Mouse (Mus musculus) CD4-positive, CD25-positive, alpha-beta regulatory T cell, adult 4 months (primary cell): ENCODE measurements around the gene Lrmda. TPM values are rescaled to one million over a fixed set of nuclear protein-coding genes. Genes with fewer than 3 reads are reported as not detected.

Experiments used
- ATAC-seq: one replicate; pipeline ENCODE4 v1.8.0; 2017
- polyA plus RNA-seq, 2 experiments: library from polyadenylated mRNA; unstranded; fragments of 100-300 nt; shearing (Covaris generic); gene quantifications; one replicate each; pipeline ENCODE4 v1.2.1; 2017

Lrmda gene
- polyA plus RNA-seq, 2 experiments from 2014 or later: not detected

DNA sequence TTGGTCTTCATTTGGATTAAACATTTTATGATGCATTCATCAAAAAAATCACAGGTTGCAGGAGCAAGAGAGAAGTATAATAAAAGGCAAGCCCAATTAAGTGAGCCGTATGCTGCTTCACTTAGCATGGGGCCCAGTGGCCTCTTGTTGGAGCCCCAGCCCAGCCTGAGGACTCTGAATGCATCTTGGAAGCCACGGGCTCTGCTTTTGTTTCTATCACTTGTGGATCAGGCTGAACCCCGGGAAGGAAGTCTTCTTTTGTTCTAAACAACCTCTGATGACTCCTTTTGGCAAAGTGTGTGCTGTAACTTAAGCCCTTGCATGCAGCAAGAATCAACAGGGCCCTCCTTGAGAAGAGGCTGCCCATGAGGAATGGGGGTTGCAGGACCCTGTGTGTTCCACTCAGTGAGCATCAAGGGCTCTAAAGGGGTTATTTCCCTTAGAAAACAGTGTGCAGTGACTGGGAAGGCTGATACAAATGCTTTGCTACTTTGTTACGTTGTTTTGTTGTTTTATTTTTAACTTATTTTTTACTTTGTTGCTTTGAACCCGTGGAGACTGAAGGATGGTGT is 789.2 kb downstream of the Lrmda start:
- no peak for ATAC-seq

DNA sequence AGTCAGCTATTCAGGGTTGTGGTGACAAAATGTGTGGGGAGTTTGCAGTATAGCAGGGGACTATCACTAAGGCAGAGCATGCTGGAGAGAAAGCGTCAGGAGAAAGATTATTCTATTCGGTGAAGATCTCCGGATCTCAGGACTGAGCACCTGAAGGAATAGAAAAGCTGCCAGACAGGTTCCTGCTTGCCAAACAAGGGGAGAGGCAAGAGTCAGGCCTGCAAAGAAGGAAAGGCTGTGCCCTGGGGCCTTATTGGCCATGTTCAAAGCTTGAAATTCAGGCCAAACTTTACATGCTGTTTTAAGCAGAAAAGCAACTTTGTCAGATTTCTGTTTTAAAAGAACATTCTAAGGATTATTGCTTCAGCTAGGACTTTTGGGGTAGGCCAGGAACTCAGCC is 789.7 kb downstream of the Lrmda start:
- no peak for ATAC-seq

DNA sequence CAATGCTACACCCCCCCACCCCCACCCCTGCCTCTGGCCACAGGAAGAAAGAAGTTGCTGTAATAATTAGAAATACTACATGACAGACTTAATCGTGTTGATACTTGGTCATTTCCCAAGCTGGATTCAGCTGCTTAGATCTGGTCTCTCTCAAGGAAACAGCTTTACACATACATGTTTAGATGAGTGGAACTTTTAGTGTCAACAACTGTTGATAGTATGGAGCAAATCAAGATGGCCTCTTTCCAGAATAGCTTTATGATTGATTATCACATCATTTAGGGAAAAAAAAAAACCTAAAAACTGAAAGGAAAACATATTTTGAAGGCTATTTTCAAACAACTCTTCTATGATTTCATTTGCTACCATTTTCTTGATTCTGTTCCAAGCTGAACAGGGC is 791.0 kb downstream of the Lrmda start:
- no peak for ATAC-seq

DNA sequence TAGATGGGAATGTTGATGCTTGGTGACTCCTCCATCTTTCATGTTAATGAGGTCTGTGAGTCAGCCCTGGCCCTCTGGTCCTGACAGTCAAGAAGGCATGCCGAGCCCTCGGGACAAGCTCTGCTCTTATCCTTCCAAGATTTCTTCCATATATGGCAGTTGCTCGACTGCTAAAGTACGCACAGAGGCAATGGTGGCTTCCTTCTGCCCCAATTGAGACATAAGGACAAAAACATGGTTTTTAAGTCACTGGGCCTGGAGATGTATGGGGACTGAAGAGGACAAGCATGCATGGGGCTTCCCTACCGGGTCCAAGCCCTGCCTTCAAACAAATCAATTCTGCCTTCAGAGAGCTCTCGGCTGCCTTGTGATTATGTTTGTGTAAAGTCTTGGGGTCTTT is 793.3 kb downstream of the Lrmda start:
- no peak for ATAC-seq

DNA sequence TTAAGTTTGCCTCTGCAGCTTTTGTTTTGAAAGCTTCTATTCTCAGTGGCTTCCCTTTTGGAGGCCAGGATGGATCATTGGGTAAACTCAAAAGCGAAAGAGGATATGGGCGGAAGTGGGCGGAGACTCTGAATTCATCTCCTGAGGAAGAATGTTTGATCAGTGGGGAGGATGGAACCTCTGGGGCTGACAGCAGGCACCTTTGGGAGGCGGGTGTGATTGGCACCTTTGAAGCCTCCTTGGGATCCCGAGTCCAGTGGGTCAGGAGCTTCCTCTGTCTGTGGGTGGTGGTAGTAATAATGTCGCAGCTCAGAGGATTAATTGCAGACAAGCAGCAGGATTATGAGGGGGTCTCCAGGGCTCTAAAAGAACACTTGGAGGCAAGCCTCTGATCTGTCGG is 793.9 kb downstream of the Lrmda start:
- ATAC-seq: no peak

DNA sequence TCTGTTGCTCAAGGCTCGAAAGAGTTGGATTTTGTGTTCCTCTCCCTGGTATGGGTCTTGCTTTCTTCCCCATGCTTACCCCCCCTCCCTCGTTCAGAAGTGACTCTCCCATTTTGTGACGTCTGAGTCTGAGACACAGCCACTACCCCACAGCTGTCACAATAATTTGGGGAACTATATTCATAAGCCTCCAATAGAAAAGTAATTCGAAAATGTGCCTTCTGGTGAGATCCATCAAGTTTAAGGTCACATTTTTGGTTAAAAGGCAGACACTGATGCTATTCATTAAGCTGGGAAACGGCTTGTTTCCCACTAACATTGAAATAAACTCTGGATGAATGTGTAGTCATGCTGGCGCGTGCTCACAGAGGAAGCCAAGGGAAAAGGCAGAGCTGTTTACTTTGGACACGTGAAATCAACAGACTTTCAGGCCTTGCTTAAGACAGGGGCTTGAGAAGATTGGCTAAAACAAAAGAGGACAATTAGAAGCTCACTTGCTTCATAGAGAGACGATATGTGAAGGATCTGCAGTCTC is 795.4 kb downstream of the Lrmda start:
- ATAC-seq: no peak

DNA sequence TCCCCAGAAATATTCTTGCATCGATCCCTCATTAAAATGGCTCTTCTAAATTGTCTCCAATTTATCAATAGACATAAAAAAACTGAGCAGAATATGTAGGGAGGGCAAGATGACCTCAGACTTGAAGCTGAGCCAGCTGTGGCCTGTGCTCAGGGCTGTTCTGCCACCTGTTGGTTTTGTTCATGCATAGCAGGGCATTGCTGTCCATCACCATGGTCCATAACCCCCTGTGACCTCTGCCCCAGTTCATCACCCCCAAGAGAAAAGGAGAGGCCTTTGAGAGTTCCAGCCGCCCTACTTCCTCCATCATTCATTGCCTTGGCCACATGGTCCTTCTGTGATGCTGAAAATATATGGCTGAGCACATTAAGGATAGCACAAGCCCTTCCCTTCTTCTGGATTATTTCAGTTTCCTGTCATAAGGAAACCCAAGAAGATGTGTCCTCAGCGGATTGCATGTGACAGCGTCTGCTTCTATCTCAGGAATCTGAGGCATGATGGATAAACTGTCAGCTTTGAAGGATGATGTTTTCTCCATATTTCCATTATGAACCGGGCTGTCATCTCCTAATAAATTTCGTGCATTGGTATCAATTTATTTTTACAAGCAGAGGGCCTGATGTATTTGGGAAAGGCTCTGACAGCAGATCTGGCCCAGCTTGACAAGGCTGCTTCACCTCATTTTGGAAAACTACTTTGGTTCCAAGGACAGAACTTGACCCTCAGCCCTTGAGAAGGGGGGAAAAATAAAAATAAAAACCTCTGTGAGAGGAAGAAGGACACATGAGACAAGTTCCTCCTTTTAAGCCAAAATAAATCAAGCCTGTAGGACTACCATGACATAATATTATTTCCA is 798.1 kb downstream of the Lrmda start:
- no peak for ATAC-seq

DNA sequence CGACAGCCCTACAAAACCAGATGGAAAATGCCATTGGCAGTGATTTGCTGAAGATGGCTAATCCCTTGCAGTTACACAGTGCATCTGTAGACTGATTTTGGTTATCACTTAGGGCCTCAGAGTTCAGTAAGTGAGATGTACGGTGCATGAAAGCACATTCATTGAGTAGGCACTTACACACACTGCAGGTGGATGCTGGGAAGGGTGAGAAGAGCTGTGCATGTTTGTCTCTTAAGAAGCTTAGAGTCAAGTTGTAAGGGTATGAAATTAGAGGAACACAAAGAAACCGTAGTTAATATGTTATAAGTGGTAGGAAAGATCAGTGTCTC is 798.7 kb downstream of the Lrmda start:
- ATAC-seq: no peak

DNA sequence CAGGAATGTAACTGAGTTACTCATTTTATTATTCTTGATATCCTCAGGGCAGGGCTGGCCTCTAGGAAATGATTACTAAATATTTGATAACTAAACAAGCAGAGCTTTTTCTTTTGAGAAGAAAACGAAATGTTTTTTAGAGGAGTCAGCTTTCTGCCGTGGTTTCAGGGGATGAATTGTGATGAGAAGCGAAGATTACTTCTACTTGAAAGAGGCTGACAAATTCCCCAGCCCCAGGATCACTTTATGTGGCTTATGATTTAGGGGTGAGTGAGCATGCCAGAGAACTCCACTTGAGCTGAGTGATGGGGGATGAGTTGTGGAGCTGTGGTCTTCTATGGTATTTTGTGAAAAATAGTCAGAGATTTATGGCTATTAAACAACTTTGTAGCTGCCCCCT is 803.4 kb downstream of the Lrmda start:
- ATAC-seq: no peak

DNA sequence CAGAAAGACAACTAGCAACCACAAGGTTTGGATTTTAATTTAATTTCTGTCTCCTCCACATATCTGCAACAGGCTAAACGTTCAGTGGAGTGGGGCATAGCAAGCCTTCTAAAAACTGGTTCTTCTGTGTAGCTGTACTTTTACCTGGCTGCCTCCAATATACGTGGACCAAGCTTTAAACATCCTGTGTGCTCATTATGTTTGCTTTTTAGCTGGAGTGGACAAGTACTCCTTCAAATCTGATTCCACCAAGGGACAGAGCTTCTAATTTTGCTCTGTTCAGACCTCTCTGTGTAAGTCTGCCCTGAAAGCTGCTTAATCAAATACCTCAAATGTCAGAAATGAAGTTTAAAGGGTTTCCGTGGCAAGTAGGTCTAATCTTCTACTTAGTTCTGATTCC is 807.3 kb downstream of the Lrmda start:
- ATAC-seq: no peak

DNA sequence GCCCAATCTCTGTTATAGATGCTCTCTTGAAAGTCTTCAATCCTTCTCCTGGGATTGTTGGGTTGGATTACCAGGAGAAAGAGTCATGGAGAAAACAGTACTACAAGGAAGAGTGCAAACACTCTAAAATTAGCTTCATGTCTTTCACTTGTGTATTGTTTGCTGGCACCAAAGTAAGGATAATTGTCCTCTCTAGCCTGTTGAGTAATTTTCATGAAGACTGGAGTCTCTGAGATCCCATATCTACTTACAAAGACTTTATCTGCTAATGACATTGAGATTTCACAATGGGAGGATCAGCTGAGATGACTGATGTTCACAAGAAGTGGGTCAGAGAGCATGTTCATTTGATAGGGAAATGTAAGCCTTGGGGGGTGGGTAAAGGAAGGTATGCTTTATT is 817.5 kb downstream of the Lrmda start:
- ATAC-seq: no peak

DNA sequence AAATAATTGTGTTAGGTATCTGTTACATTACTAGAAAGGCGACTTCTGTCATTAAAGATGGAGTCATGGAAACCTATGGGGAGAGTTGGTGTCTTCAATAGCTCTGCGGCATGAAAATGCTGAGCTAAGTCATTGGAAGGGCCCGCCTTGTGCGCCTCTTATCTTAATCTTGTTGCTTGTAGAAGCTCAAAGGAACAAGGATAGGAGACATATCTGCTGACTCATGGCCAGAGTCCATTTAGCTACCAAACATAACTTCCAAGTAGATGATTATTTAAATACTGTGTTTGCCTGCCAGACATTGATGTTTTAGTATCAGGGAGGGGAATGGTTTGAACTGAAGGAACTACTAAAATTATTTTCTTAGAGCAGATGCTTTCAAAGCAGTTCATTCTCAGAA is 821.6 kb downstream of the Lrmda start:
- ATAC-seq: no peak

DNA sequence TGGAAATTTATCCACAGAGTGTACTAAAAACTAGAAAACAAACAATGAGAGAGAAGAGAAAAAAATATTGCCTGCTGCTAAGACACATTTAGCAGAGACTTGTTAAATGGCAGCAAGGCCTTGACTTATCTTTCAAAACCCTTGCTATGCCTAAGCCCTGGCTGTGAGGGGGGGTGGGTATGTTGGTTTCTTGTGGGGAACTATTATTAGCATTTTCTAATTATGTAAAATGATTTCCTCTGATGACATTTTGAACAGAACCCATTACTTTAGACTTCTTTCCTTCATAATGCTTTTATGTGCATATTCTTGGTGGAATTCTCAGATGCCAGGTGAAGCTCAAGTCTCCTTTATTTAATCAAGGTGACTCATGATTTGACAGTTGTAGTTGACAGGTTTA is 824.5 kb downstream of the Lrmda start:
- no peak for ATAC-seq

DNA sequence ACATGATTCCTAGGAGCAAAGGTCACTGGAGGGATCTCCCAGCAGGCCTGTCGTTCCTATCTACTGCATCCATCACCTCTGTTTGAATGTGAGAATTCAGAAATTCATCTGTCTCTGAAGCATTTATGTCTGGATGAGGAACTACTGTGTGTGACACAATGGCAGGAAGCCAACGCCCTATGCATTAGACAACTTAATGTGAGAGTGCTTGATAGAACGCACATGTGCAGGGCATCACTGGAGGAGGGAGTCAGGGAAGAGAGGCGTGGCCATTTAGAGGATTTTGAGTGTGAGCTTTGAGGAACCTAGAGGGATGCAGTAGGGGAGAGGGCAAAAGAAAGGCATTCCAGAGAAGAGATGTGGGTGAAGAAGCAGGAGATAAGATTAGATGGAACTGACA is 825.9 kb downstream of the Lrmda start:
- no peak for ATAC-seq

DNA sequence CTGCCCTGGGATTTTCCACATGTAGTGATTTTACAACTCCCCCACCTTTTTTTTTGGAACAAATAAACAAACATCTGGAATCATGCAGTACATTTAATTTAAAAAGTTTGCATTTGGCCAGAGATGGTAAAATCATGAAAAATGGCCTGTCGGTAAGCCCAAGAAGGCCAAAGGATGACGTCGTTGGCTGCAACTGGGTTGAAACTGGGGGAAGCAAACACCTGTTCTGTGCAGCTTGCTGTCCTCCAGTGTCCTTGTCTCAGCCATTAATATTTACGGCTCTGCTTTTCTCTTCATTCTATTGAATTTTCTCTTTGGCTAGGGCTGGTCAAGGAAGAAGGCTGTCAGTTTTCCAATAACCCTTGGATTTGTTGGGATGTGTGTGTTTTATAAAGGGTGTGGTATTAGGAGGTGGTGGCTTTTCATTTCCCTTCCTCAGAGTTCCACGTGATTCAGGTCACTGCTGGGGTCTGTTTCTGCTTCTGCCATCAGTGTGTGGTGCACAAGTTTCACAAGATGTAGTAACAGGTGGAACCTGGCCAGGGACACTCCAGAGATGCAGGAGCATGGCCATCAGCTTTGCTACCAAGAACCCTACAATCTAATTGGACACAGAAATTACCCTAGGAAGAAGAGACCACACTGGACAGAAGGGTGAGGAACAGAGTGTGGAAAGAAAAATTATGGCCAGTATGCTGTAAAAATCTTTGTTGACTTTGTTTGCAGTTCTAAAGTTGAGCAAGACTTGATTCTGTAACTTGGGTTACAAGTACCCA is 827.7 kb downstream of the Lrmda start:
- no peak for ATAC-seq

DNA sequence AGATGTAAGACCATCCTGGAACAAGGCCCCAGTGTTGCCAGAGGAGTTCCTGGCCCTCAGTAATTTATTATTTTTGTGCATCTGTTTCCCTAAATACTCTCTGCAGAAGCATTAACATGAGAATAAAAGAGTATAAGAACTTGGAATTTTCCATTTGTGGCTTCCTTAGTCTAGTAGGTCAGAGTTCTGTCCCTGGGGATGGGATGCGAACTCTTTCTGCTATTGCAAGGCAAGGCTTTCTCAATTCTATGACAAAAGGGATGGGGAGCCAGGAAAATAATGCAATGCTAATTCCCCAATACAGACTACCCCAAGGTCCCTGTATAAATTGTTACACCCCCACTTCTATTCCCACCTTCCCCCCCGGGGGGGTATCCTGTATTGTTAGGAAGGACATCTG is 829.6 kb downstream of the Lrmda start:
- ATAC-seq: no peak

DNA sequence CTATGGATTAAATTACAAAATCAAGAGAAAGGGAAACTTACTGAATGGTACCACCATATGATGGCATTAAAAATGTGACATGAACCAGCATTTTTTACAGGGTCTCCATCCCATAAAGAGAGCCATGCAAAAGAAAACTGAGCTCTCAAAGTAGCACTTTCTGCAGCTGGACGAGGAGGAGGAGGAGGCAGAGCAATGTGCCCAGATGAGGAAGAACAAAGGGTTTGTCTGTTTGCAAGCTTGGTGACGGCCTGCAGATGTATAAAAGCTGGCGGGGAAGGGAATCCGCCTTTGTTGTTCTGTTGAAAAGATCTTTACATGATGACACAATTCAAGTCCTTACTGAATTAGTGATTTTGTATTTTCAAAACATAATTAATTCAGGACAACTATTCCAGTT is 841.1 kb downstream of the Lrmda start:
- ATAC-seq: no peak

DNA sequence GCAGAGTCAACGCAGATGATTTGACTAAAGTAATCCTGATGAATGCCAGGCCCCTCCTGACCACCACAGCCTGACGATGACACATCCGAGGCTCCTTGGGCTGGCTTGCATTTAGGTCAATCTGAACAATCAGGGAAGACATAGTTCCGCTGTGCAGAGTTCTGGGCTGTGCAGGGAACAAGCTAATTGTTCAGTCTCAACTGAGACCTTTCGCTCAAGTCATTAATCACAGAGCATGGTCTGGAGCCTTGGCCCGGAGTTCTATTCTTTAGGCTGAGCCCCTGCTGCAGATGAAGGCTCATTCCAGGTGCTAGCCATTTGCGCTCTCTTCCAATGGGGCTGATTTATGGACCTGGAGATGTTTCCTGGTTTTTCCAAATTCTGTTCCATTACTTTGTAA is 844.6 kb downstream of the Lrmda start:
- ATAC-seq: no peak

DNA sequence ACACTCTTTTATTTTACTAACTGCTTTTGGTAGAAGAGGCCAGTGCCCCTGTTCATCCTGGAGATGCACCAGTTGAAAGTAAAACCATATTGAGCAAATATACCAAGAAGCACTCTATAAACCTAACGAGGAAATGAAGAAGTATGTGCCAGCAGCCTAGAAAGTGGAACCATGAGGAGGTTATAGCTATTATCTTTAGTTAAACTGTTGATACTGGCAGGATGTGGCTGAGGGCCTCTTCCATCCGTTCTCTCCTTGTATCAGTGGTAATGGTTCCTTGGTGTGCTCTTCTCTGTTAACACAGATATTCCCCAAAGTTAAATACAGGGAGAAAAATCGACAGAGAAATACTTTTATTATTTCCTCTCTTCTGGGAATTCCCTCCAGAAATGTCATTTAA is 855.1 kb downstream of the Lrmda start:
- ATAC-seq: no peak

DNA sequence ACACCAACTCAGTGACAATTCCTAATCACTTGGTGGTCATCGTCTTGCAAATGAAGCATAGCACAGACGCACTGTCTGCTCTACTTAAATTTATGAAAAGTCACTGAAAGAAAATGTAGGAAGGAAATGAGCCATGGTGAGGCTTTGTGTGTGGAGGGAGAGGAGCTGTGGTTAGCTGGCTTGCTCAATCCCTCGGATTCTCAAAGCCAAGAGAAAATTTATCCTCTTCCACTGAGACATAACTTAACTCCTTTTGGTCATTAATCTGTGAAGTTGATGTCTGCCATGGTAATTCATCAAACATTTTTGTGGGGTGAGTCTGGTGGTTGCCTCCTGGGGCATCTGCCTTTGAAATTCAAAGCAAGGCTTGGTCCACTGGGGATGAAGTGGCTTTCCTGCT is 867.7 kb downstream of the Lrmda start:
- ATAC-seq: no peak

DNA sequence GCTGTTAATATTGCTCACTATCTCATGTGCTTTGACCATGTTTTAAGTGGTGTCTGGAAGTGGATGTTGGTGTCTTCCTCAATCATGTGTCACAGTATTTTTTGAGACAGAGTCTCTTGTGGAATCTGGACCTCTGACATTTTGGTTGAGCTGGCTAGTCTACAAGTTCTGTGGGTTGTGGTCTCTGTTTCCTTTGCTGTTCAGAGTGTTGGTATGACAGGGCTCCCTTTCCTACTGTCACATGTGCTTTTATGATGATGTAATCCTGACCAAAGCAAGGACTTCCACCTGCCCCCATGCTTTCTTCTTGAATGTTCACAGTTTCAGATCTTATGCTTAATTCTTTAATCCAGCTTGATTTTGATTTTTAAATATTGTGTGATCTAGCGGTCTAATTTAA is 879.8 kb downstream of the Lrmda start:
- ATAC-seq: no peak

DNA sequence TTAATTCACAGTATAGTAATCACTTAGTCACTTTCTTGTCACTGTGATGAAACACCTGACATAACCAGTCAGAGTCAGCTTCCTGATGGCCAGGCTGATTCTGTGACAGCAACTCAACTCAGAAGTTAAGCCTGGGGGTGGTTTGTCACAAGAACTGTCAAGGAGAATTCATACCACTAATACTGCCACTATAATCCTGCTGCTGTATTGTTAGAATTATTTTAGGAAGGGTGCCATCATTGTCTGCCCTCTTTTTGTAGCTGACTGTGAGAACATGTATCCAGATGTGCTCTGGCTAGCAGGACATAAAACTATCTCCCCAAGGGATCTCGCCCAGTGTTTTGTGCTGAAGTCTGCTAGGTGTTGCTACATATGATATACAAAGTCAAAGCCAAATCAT is 882.6 kb downstream of the Lrmda start:
- no peak for ATAC-seq

DNA sequence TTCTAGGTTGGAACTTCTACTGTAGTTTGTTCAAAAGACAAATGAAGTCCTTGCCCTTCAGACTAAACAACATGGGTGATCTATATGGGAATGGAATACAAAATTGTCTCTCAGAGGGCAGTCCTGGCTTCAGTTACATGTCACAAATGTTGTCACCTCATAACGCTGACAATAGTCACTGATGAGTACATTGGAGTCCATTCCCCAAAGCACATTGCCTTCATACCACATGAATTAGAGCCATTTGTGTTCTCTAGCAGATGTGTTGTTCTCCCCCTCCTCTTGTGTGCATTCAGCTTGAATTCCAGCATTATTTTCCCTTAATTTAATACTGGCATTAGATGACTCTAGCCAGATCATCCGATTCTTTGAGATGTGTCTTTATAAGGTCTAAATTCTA is 883.4 kb downstream of the Lrmda start:
- ATAC-seq: no peak
